Mouse (Mus musculus) layer of hippocampus, postnatal 25 days (tissue): ENCODE measurements around the gene Glis3. TPM values are rescaled to one million over a fixed set of nuclear protein-coding genes. Genes with fewer than 3 reads are reported as not detected.

Source experiments
- DNase-seq, 2 experiments: peaks; one replicate each; pipeline ENCODE4 v3.0.0; 2022; ENCODE audit warnings: mixed read lengths in 2 of 2, low spot score in 1 of 2; ENCODE audit errors: extremely low spot score in 1 of 2
- total RNA-seq, 2 experiments: library from RNA; stranded (reverse); gene quantifications; 2 replicates each; pipeline ENCODE4 v1.2.3; 2021

Glis3 gene
- total RNA-seq, 2 experiments from 2014 or later, result 17.9 to 18.9 TPM

GRCm38 (mm10) chr19:28351068-28352066, 328.5 kb downstream of the Glis3 start:
- no peak for DNase-seq

- no peak for DNase-seq
These were observed 332.6 kb downstream of the Glis3 start for GRCm38 (mm10) chr19:28347080-28347825.

GRCm38 (mm10) chr19:28343640-28344039, 336.2 kb downstream of the Glis3 start:
- DNase-seq, result no peak

GRCm38 (mm10) chr19:28337574-28337973, 342.3 kb downstream of the Glis3 start:
- DNase-seq, result no peak

GRCm38 (mm10) chr19:28336651-28337510, 343.0 kb downstream of the Glis3 start:
- DNase-seq, result no peak

- DNase-seq, result no peak
These were observed 344.0 kb downstream of the Glis3 start for GRCm38 (mm10) chr19:28335890-28336289.

GRCm38 (mm10) chr19:28333007-28333766, 346.7 kb downstream of the Glis3 start:
- no peak for DNase-seq

- DNase-seq, result peak in 1 of 2 experiments; percentile 17
These were observed 351.3 kb downstream of the Glis3 start for GRCm38 (mm10) chr19:28328444-28329110.

- no peak for DNase-seq
These were observed 352.3 kb downstream of the Glis3 start for GRCm38 (mm10) chr19:28327536-28327935.

GRCm38 (mm10) chr19:28306036-28306435, 373.8 kb downstream of the Glis3 start:
- no peak for DNase-seq

- no peak for DNase-seq
These were observed 374.4 kb downstream of the Glis3 start for GRCm38 (mm10) chr19:28305510-28305909.

- DNase-seq, result no peak
These were observed 377.0 kb downstream of the Glis3 start for GRCm38 (mm10) chr19:28302831-28303242.

GRCm38 (mm10) chr19:28300226-28300625, 379.7 kb downstream of the Glis3 start:
- no peak for DNase-seq

- no peak for DNase-seq
These were observed 380.6 kb downstream of the Glis3 start for GRCm38 (mm10) chr19:28299211-28299775.

GRCm38 (mm10) chr19:28298669-28299068, 381.2 kb downstream of the Glis3 start:
- peak; percentile 17 to 47 for DNase-seq

- no peak for DNase-seq
These were observed 388.3 kb downstream of the Glis3 start for GRCm38 (mm10) chr19:28291596-28291995.

GRCm38 (mm10) chr19:28289457-28289856, 390.4 kb downstream of the Glis3 start:
- DNase-seq, result no peak

GRCm38 (mm10) chr19:28287431-28287830, 392.4 kb downstream of the Glis3 start:
- no peak for DNase-seq
